Mouse (Mus musculus) forebrain, embryonic 15.5 days (tissue): ENCODE data around the gene Lrrc8d. TPM values are rescaled to one million over a fixed set of nuclear protein-coding genes. Genes with fewer than 3 reads are reported as not detected.
"Not testable (repeated sequence)": the region's sequence is repeated elsewhere in the genome, so short reads cannot be mapped to it uniquely, and the experiment has no call there.

Experiments
- ATAC-seq: fragments of 200-750 bp; cut with Nextera tagmentation; replicated peaks from 2 replicates; pipeline ENCODE4 v1.8.0; 2017; ENCODE audit warnings: mild to moderate bottlenecking, moderate TSS enrichment, moderate library complexity
- H3K27ac ChIP-seq: fragments of 300-500 bp; sonication (generic); replicated peaks from 2 replicates; pipeline ENCODE4 v1.5.1; 2015; ENCODE audit warnings: mild to moderate bottlenecking, inconsistent platforms
- H3K27me3 ChIP-seq: fragments of 300-500 bp; sonication (generic); 2 replicates; pipeline ENCODE4 v1.6.1; 2015; ENCODE audit warnings: inconsistent platforms
- H3K36me3 ChIP-seq: fragments of 300-500 bp; sonication (generic); 2 replicates; pipeline ENCODE4 v1.6.1; 2015; ENCODE audit warnings: mild to moderate bottlenecking, inconsistent platforms
- H3K4me1 ChIP-seq: fragments of 300-500 bp; sonication (generic); 2 replicates; pipeline ENCODE4 v1.6.1; 2015; ENCODE audit warnings: inconsistent platforms
- H3K4me2 ChIP-seq: fragments of 300-500 bp; sonication (generic); replicated peaks from 2 replicates; pipeline ENCODE4 v1.6.1; 2015; ENCODE audit warnings: mild to moderate bottlenecking, inconsistent platforms
- H3K4me3 ChIP-seq: fragments of 300-500 bp; sonication (generic); 2 replicates; pipeline ENCODE4 v1.5.1; 2015; ENCODE audit warnings: mild to moderate bottlenecking, inconsistent platforms
- H3K9ac ChIP-seq: fragments of 300-500 bp; sonication (generic); replicated peaks from 2 replicates; pipeline ENCODE4 v1.6.1; 2015; ENCODE audit warnings: mild to moderate bottlenecking, inconsistent platforms
- H3K9me3 ChIP-seq: fragments of 300-500 bp; sonication (generic); 2 replicates; pipeline ENCODE4 v1.6.1; 2016; ENCODE audit warnings: inconsistent platforms
- WGBS: fragments of 180-500 bp; shearing (Covaris S2); methylation state at CpG from one replicate; pipeline ENCODE4 v1.1.7; 2015; ENCODE audit warnings: mixed read lengths; 5-methylcytosine and 5-hydroxymethylcytosine counted together
- polyA plus RNA-seq: library from polyadenylated mRNA; unstranded; fragments of >200 nt; fragmentation: Nextera tagmentation; extraction: Ambion mirVana; gene quantifications from 2 replicates; pipeline ENCODE4 v1.2.1, GENCODE M21; 2015

The Lrrc8d gene
- polyA plus RNA-seq, 1 experiment from 2014 or later = 38.2 TPM

- 46% methylated on average over 11 of the region's 11 CpGs for WGBS
- ATAC-seq = peak; percentile 74
- no peaks in the 10 kb centered on the region for H3K9me3 ChIP-seq
- H3K4me1 ChIP-seq = peaks cover 14% of the 10 kb centered on the region; the same call in 1 of the 2 replicates
- H3K27me3 ChIP-seq = no peaks in the 10 kb centered on the region
- no peak overlapping the region for H3K4me3 ChIP-seq
- H3K27ac ChIP-seq = peak overlapping the region; percentile 35
- no peak overlapping the region for H3K4me2 ChIP-seq
- no peaks in the 10 kb centered on the region for H3K36me3 ChIP-seq
- no peak overlapping the region for H3K9ac ChIP-seq
Observed at GRCm38 (mm10) chr5:105859716-105860460, 160.1 kb downstream of the Lrrc8d start.

GRCm38 (mm10) chr5:105860461-105860835 lies 160.7 kb downstream of the Lrrc8d start:
- ATAC-seq = no peak
- H3K9ac ChIP-seq = no peak overlapping the region
- no peaks in the 10 kb centered on the region for H3K27me3 ChIP-seq
- H3K4me3 ChIP-seq = no peak overlapping the region
- H3K9me3 ChIP-seq = no peaks in the 10 kb centered on the region
- no peak overlapping the region for H3K4me2 ChIP-seq
- no peaks in the 10 kb centered on the region for H3K36me3 ChIP-seq
- H3K4me1 ChIP-seq = peaks cover 14% of the 10 kb centered on the region; the same call in 1 of the 2 replicates
- H3K27ac ChIP-seq = peak overlapping the region; percentile 69
- 64% methylated on average over 10 of the region's 10 CpGs for WGBS

- Histone ChIP-seq H3K36me3 (no peaks in the 10 kb centered on the region), H3K4me3 (no peak overlapping the region), H3K9ac (no peak overlapping the region), H3K9me3 (no peaks in the 10 kb centered on the region), H3K4me2 (no peak overlapping the region), H3K27ac (no peak overlapping the region), H3K4me1 (peaks cover 14% of the 10 kb centered on the region; the same call in 1 of the 2 replicates), H3K27me3 (no peaks in the 10 kb centered on the region)
- 95% methylated on average over 5 of the region's 5 CpGs for WGBS
- no peak for ATAC-seq
Observed at GRCm38 (mm10) chr5:105861616-105862015, 161.8 kb downstream of the Lrrc8d start.

GRCm38 (mm10) chr5:105865110-105865628 lies 165.4 kb downstream of the Lrrc8d start:
- H3K27ac ChIP-seq, H3K4me3 ChIP-seq, ATAC-seq, H3K27me3 ChIP-seq, H3K36me3 ChIP-seq, H3K9ac ChIP-seq, H3K9me3 ChIP-seq, H3K4me2 ChIP-seq: not testable (repeated sequence)
- 58% methylated on average over 5 of the region's 5 CpGs for WGBS
- H3K4me1 ChIP-seq = peaks cover 16% of the 10 kb centered on the region

- Histone ChIP-seq H3K36me3 (no peaks in the 10 kb centered on the region), H3K4me1 (peaks cover 13% of the 10 kb centered on the region), H3K9ac (no peak overlapping the region), H3K4me2 (no peak overlapping the region), H3K9me3 (no peaks in the 10 kb centered on the region), H3K27me3 (0 out of 2 replicates have a peak, but pooled peaks cover 2% of the 10 kb centered on the region), H3K4me3 (no peak overlapping the region), H3K27ac (no peak overlapping the region)
- 8% methylated on average over 4 of the region's 4 CpGs for WGBS
- no peak for ATAC-seq
Observed at GRCm38 (mm10) chr5:105867427-105867826, 167.7 kb downstream of the Lrrc8d start.

- 0 out of 2 replicates have a peak overlapping the region, but pooled peaks have one; percentile 2 for H3K27ac ChIP-seq
- no peak overlapping the region for H3K9ac ChIP-seq
- peaks cover 13% of the 10 kb centered on the region for H3K4me1 ChIP-seq
- peak; percentile 49 for ATAC-seq
- no peak overlapping the region for H3K4me3 ChIP-seq
- H3K36me3 ChIP-seq = no peaks in the 10 kb centered on the region
- H3K4me2 ChIP-seq = no peak overlapping the region
- 46% methylated on average over 16 of the region's 16 CpGs for WGBS
- H3K27me3 ChIP-seq = 0 out of 2 replicates have a peak, but pooled peaks cover 2% of the 10 kb centered on the region
- no peaks in the 10 kb centered on the region for H3K9me3 ChIP-seq
Observed at GRCm38 (mm10) chr5:105867841-105868447, 168.2 kb downstream of the Lrrc8d start.

- H3K27ac ChIP-seq = no peak overlapping the region
- no peak overlapping the region for H3K4me3 ChIP-seq
- H3K4me1 ChIP-seq = peaks cover 13% of the 10 kb centered on the region
- no peaks in the 10 kb centered on the region for H3K9me3 ChIP-seq
- ATAC-seq = peak; percentile 76
- 9% methylated on average over 3 of the region's 3 CpGs for WGBS
- H3K9ac ChIP-seq = no peak overlapping the region
- H3K4me2 ChIP-seq = no peak overlapping the region
- no peaks in the 10 kb centered on the region for H3K36me3 ChIP-seq
- H3K27me3 ChIP-seq = 0 out of 2 replicates have a peak, but pooled peaks cover 2% of the 10 kb centered on the region
Observed at GRCm38 (mm10) chr5:105868593-105868992, 168.8 kb downstream of the Lrrc8d start.

- H3K9ac ChIP-seq = no peak overlapping the region
- H3K27ac ChIP-seq = no peak overlapping the region
- H3K4me1 ChIP-seq = peaks cover 13% of the 10 kb centered on the region
- H3K4me2 ChIP-seq = no peak overlapping the region
- WGBS = 86% methylated on average over 7 of the region's 7 CpGs
- no peaks in the 10 kb centered on the region for H3K9me3 ChIP-seq
- H3K4me3 ChIP-seq = no peak overlapping the region
- 0 out of 2 replicates have a peak, but pooled peaks cover 2% of the 10 kb centered on the region for H3K27me3 ChIP-seq
- no peak for ATAC-seq
- no peaks in the 10 kb centered on the region for H3K36me3 ChIP-seq
Observed at GRCm38 (mm10) chr5:105869739-105870138, 170.0 kb downstream of the Lrrc8d start.

GRCm38 (mm10) chr5:105871140-105871539 lies 171.4 kb downstream of the Lrrc8d start:
- no peak for ATAC-seq
- 84% methylated on average over 3 of the region's 3 CpGs for WGBS

GRCm38 (mm10) chr5:105872176-105872575 lies 172.4 kb downstream of the Lrrc8d start:
- H3K4me1 ChIP-seq = peaks cover 13% of the 10 kb centered on the region
- no peak for ATAC-seq

More at GRCm38 (mm10) chr5:105871140-105871539, 171.4 kb downstream of the Lrrc8d start:
- H3K9me3 ChIP-seq = no peaks in the 10 kb centered on the region
- H3K4me2 ChIP-seq = no peak overlapping the region
- H3K4me1 ChIP-seq = peaks cover 13% of the 10 kb centered on the region
- no peaks in the 10 kb centered on the region for H3K36me3 ChIP-seq
- H3K4me3 ChIP-seq = no peak overlapping the region
- H3K27ac ChIP-seq = no peak overlapping the region
- H3K9ac ChIP-seq = no peak overlapping the region
- H3K27me3 ChIP-seq = 0 out of 2 replicates have a peak, but pooled peaks cover 2% of the 10 kb centered on the region

GRCm38 (mm10) chr5:105872916-105873315 lies 173.1 kb downstream of the Lrrc8d start:
- H3K4me1 ChIP-seq = peaks cover 12% of the 10 kb centered on the region
- H3K36me3 ChIP-seq = no peaks in the 10 kb centered on the region
- no peak overlapping the region for H3K9ac ChIP-seq
- no peaks in the 10 kb centered on the region for H3K9me3 ChIP-seq
- H3K4me3 ChIP-seq = no peak overlapping the region
- H3K4me2 ChIP-seq = no peak overlapping the region
- no peak for ATAC-seq
- H3K27ac ChIP-seq = no peak overlapping the region
- 59% methylated on average over 7 of the region's 7 CpGs for WGBS
- H3K27me3 ChIP-seq = 0 out of 2 replicates have a peak, but pooled peaks cover 2% of the 10 kb centered on the region

More at GRCm38 (mm10) chr5:105872176-105872575, 172.4 kb downstream of the Lrrc8d start:
- Histone ChIP-seq H3K36me3 (no peaks in the 10 kb centered on the region), H3K27me3 (0 out of 2 replicates have a peak, but pooled peaks cover 2% of the 10 kb centered on the region), H3K4me2 (no peak overlapping the region), H3K4me3 (no peak overlapping the region), H3K9me3 (no peaks in the 10 kb centered on the region), H3K9ac (no peak overlapping the region), H3K27ac (no peak overlapping the region)
- WGBS = 82% methylated on average over 8 of the region's 8 CpGs

- WGBS = 74% methylated on average over 3 of the region's 3 CpGs
- no peak for ATAC-seq
- Histone ChIP-seq H3K27ac (no peak overlapping the region), H3K4me1 (peaks cover 14% of the 10 kb centered on the region), H3K36me3 (no peaks in the 10 kb centered on the region), H3K4me2 (no peak overlapping the region), H3K9me3 (no peaks in the 10 kb centered on the region), H3K27me3 (0 out of 2 replicates have a peak, but pooled peaks cover 2% of the 10 kb centered on the region), H3K4me3 (no peak overlapping the region), H3K9ac (no peak overlapping the region)
Observed at GRCm38 (mm10) chr5:105873774-105874173, 174.0 kb downstream of the Lrrc8d start.
